Mouse (Mus musculus): ENCODE results near the gene Nampt. TPM values are rescaled to one million over a fixed set of nuclear protein-coding genes. Genes with fewer than 3 reads are reported as not detected.
"Not testable (repeated sequence)": the region's sequence is repeated elsewhere in the genome, so short reads cannot be mapped to it uniquely, and the experiment has no call there.

Nampt gene
- total RNA-seq, 2 experiments from 2014 or later, result 28.9 to 29.4 TPM

- intact Hi-C loops (cut with DNase I), result no loop called here
- Histone ChIP-seq H3K27ac (no peak overlapping the region), H3K4me3 (no peak overlapping the region)
- TF ChIP-seq CTCF (IDR thresholded peaks at IDR 0.05), result no peak
- DNase-seq (ENCODE audit: extremely low spot score in 1 of 2, low spot score in 2 of 2), result no peak
Observed at GRCm38 (mm10) chr12:32888226-32888625, 68.9 kb downstream of the Nampt start.

DNA sequence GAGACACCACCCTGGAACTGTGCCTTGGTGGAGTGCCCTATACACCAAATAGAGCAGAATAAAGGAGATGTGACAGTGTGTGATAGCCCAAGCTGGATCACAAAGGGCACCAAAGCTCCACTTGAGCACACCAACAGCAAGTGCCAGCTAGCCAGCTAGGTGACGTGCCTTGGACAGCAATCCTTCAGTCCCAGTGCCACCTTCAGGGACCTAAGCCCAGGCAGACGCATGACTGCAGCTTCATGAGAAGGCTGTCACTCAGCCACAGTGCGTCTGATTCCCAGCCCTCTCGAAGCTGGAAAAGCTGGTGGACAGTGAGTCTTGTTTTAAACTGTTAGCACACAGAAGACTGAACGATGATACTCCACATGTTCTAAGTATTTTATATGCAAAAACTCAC, 70.5 kb downstream of the Nampt start:
- H3K4me3 ChIP-seq, result no peak overlapping the region
- H3K27ac ChIP-seq, result no peak overlapping the region
- no peak for DNase-seq (ENCODE audit: extremely low spot score in 1 of 2, low spot score in 2 of 2)
- intact Hi-C loops (cut with DNase I), result no loop called here
- no peak for TF ChIP-seq CTCF (IDR thresholded peaks at IDR 0.05)

GRCm38 (mm10) chr12:32890455-32890854, 71.1 kb downstream of the Nampt start:
- no peak overlapping the region for H3K27ac ChIP-seq
- TF ChIP-seq CTCF (IDR thresholded peaks at IDR 0.05), result no peak
- no peak for DNase-seq (ENCODE audit: extremely low spot score in 1 of 2, low spot score in 2 of 2)
- H3K4me3 ChIP-seq, result no peak overlapping the region
- intact Hi-C loops (cut with DNase I), result no loop called here

GRCm38 (mm10) chr12:32891271-32891670, 71.9 kb downstream of the Nampt start:
- H3K4me3 ChIP-seq; H3K27ac ChIP-seq; DNase-seq (ENCODE audit: extremely low spot score in 1 of 2, low spot score in 2 of 2); intact Hi-C loops (cut with DNase I): not testable (repeated sequence)

DNA sequence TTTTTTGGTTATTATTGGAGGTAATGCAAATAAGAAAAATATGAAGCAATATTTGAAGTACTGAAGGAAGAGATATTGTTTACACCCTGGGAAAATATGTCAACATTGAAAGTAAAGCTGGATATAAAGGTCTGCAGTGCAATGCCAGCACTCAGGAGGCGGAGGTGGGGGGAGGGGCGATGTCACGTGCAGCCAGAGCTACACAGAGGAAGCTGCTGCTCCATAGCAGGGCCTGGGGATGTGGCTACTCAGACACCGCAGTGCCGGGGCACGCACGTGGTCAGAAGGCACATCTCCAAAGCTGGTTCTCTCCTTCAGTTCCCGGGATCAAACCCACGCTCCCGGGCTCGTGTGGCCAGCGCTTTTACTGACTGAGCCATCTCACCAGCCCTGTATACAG, 73.9 kb downstream of the Nampt start:
- no peak for DNase-seq (ENCODE audit: extremely low spot score in 1 of 2, low spot score in 2 of 2)
- no peak overlapping the region for H3K4me3 ChIP-seq
- no peak for TF ChIP-seq CTCF (IDR thresholded peaks at IDR 0.05)
- no peak overlapping the region for H3K27ac ChIP-seq
- intact Hi-C loops (cut with DNase I), result no loop called here

DNA sequence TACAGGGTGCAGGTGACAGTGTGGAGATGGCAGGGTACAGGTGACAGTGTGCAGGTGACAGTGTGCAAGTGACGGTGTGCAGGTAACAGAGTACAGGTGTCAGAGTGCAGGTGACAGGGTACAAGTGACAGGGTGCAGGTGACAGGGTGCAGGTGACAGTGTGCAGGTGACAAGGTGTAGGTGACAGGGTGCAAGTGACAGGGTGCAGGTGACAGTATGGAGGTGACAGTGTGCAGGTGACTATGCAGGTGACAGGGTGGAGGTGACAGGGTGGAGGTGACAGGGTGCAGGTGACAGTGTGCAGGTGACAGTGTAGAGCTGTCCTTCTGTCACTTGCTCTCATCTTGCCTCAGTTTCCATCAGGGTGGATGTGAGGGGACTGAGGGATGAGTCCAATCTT, 76.5 kb downstream of the Nampt start:
- no peak for TF ChIP-seq CTCF (IDR thresholded peaks at IDR 0.05)
- no peak for DNase-seq (ENCODE audit: extremely low spot score in 1 of 2, low spot score in 2 of 2)
- H3K27ac ChIP-seq, result no peak overlapping the region
- intact Hi-C loops (cut with DNase I), result loop anchor here (2.0 to 5.0 kb wide), 4 partner anchors 69 to 929 kb away; partner anchors contain the start of gene Ccdc71l
- no peak overlapping the region for H3K4me3 ChIP-seq

GRCm38 (mm10) chr12:32896496-32896895, 77.2 kb downstream of the Nampt start:
- intact Hi-C loops (cut with DNase I), result loop anchor here (2.0 to 5.0 kb wide), 4 partner anchors 70 to 929 kb away; partner anchors contain the start of gene Ccdc71l
- H3K27ac ChIP-seq, result peak overlapping the region; percentile 30
- H3K4me3 ChIP-seq, result no peak overlapping the region
- TF ChIP-seq CTCF (IDR thresholded peaks at IDR 0.05), result no peak
- peak in 1 of 2 experiments; percentile 35 for DNase-seq (ENCODE audit: extremely low spot score in 1 of 2, low spot score in 2 of 2)

GRCm38 (mm10) chr12:32897199-32898120, 78.1 kb downstream of the Nampt start:
- intact Hi-C loops (cut with DNase I), result loop anchor here (1.0 to 5.0 kb wide), 5 partner anchors 71 to 930 kb away; partner anchors contain the start of gene Ccdc71l
- peak; percentile 83 to 90 for DNase-seq (ENCODE audit: extremely low spot score in 1 of 2, low spot score in 2 of 2)
- TF ChIP-seq CTCF (IDR thresholded peaks at IDR 0.05), result peak; percentile 99
- no peak overlapping the region for H3K4me3 ChIP-seq
- H3K27ac ChIP-seq, result peak overlapping the region; percentile 30; the same call in 1 of the 2 replicates

- Histone ChIP-seq H3K27ac (no peak overlapping the region), H3K4me3 (no peak overlapping the region)
- no peak for TF ChIP-seq CTCF (IDR thresholded peaks at IDR 0.05)
- intact Hi-C loops (cut with DNase I), result no loop called here
- no peak for DNase-seq (ENCODE audit: extremely low spot score in 1 of 2, low spot score in 2 of 2)
Observed at GRCm38 (mm10) chr12:32901005-32901404, 81.7 kb downstream of the Nampt start.

Other genes starting within 250 kb of the Nampt start
- gene Sypl, start 134.3 kb downstream of the Nampt start, total RNA-seq (2021), result 10 to 100 TPM; 33.6 to 41.8 TPM